Mouse (Mus musculus) stomach, postnatal 0 days (tissue): ENCODE data around the gene Git1. TPM values are rescaled to one million over a fixed set of nuclear protein-coding genes. Genes with fewer than 3 reads are reported as not detected.

ENCODE experiments used
- ATAC-seq: fragments of 200-750 bp; cut with Nextera tagmentation; 2 replicates; pipeline ENCODE4 v1.8.0; 2017; ENCODE audit not compliant: low FRiP score, low TSS enrichment
- DNase-seq: peaks from one replicate; pipeline ENCODE4 v3.0.0-alpha.2; 2016; ENCODE audit warnings: low spot score
- H3K27ac ChIP-seq: fragments of 300-500 bp; sonication (generic); replicated peaks from 2 replicates; pipeline ENCODE4 v1.5.1; 2014; ENCODE audit warnings: mild to moderate bottlenecking, control low read depth
- H3K27me3 ChIP-seq: fragments of 300-500 bp; sonication (generic); 2 replicates; pipeline ENCODE4 v1.6.1; 2014; ENCODE audit warnings: low read length; ENCODE audit not compliant: control insufficient read depth, insufficient read depth
- H3K36me3 ChIP-seq: fragments of 300-500 bp; sonication (generic); 2 replicates; pipeline ENCODE4 v1.6.1; 2014; ENCODE audit warnings: low read length, mixed read lengths; ENCODE audit not compliant: control insufficient read depth, insufficient read depth
- H3K4me1 ChIP-seq: fragments of 300-500 bp; sonication (generic); replicated peaks from 2 replicates; pipeline ENCODE4 v1.6.1; 2014; ENCODE audit warnings: antibody characterized with exemption; ENCODE audit not compliant: control insufficient read depth, insufficient read depth
- H3K4me2 ChIP-seq: fragments of 300-500 bp; sonication (generic); replicated peaks from 2 replicates; pipeline ENCODE4 v1.6.1; 2014; ENCODE audit warnings: low read depth, mild to moderate bottlenecking, control low read depth, moderate library complexity
- H3K4me3 ChIP-seq: fragments of 300-500 bp; sonication (generic); 2 replicates; pipeline ENCODE4 v1.5.1; 2014; ENCODE audit warnings: low read depth, low read length, control low read depth
- H3K9ac ChIP-seq: fragments of 300-500 bp; sonication (generic); 2 replicates; pipeline ENCODE4 v1.6.1; 2014; ENCODE audit warnings: mild to moderate bottlenecking, low read length, control low read depth, mixed read lengths
- H3K9me3 ChIP-seq: fragments of 300-500 bp; sonication (generic); 2 replicates; pipeline ENCODE4 v1.6.1; 2016; ENCODE audit warnings: low read length; ENCODE audit not compliant: control insufficient read depth
- CTCF ChIP-seq: IDR thresholded peaks from 2 replicates; pipeline ENCODE4 v1.5.1; 2016; ENCODE audit warnings: antibody characterized with exemption, low read depth, mild to moderate bottlenecking, moderate library complexity
- EP300 ChIP-seq: optimal IDR thresholded peaks from 2 replicates; pipeline ENCODE3; 2016; ENCODE audit warnings: antibody characterized with exemption
- WGBS: fragments of 180-500 bp; shearing (Covaris S2); extraction: QIAGEN DNeasy Blood & Tissue Kit; methylation state at CpG from one replicate; pipeline ENCODE4 v1.1.7; 2014; 5-methylcytosine and 5-hydroxymethylcytosine counted together
- polyA plus RNA-seq: library from polyadenylated mRNA; unstranded; fragments of >200 nt; fragmentation: Nextera tagmentation; extraction: Ambion mirVana; gene quantifications from 2 replicates; pipeline ENCODE4 v1.2.1, GENCODE M21; 2015

Gene Git1
- polyA plus RNA-seq, 1 experiment from 2014 or later: 5.9 TPM

DNA sequence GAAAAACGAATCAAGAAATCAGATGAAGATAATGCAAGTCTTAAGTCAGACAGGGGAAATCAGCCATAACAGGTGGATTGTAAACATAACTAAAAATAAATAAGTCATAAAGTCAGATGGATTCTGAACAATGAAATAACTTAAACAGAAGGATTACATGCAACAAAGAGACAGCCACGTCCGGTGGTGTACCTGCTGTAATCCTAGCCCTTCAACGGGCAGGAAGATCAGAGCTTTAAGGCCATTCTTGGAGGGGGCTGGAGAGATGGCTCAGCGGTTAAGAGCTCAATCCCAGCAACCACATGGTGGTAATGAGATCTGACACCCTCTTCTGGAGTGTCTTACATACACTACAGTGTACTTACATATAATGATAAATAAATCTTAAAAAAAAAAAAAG is 18.0 kb downstream of the Git1 start:
- H3K36me3 ChIP-seq: peaks cover 8% of the 10 kb centered on the region; the same call in 1 of the 2 replicates
- DNase-seq (peak; percentile 10), ATAC-seq (no peak)
- H3K4me1 ChIP-seq: peaks cover 7% of the 10 kb centered on the region; the same call in 1 of the 2 replicates
- H3K9ac ChIP-seq: no peak overlapping the region
- no peak overlapping the region for H3K4me2 ChIP-seq
- H3K27me3 ChIP-seq: no peaks in the 10 kb centered on the region
- TF ChIP-seq CTCF (no peak), EP300 (no peak)
- H3K27ac ChIP-seq: no peak overlapping the region
- no peaks in the 10 kb centered on the region for H3K9me3 ChIP-seq
- no peak overlapping the region for H3K4me3 ChIP-seq
- WGBS: 64% methylated on average over 5 of the region's 5 CpGs

DNA sequence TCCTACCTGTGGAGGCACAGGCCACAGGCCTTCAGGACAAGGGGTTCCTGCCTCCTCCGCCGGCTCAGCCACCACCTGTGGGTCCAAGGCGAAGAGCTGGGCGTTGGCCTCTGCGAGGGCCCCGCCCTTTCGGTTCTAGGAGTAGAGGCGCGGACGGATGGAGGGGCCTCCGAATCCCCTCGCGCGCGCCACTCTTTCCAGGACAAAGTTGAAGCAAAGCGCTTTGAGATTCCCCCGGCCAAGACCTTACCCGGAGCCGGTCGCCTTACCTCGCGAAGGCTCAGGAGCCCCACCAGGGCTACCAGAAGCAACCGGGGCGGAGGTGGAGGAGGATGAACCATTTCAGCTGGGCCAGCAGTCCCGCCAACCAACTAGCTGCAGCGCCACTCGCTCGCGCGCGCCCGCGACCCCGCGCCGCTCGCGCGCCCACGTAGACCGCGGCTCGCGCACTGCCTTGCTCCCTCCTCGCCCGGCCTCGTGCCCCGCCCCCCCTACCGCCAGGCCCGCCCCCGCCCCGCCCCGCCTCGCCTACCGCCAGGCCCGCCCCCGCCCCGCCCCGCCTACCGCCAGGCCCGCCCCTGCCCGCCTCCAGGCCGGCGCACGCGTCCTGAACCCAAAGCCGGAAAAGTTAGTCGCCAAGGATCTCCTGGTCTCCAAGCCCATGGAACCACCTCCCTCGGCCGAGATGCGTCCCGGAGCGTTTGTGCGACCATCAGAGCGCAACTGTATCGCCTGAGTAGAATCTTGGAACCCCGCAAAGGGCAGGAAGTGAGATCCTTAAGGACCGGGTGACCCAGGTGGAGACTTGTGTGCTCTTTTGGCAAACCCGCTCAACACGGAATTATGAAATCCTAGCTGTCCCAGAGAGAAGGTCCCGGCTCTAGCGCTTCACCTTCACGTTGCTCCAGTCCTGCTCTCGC is 19.8 kb downstream of the Git1 start:
- peak overlapping the region; percentile 73 for H3K9ac ChIP-seq
- H3K4me3 ChIP-seq: peak overlapping the region; percentile 68
- ATAC-seq (peak; percentile 78), DNase-seq (peak; percentile 94)
- peak overlapping the region; percentile 71 for H3K27ac ChIP-seq
- H3K4me1 ChIP-seq: peaks cover 7% of the 10 kb centered on the region; the same call in 1 of the 2 replicates
- peak overlapping the region; percentile 96 for H3K4me2 ChIP-seq
- 1% methylated on average over 71 of the region's 84 CpGs for WGBS
- H3K36me3 ChIP-seq: no peaks in the 10 kb centered on the region
- TF ChIP-seq CTCF (no peak), EP300 (no peak)
- H3K9me3 ChIP-seq: no peaks in the 10 kb centered on the region
- H3K27me3 ChIP-seq: no peaks in the 10 kb centered on the region

DNA sequence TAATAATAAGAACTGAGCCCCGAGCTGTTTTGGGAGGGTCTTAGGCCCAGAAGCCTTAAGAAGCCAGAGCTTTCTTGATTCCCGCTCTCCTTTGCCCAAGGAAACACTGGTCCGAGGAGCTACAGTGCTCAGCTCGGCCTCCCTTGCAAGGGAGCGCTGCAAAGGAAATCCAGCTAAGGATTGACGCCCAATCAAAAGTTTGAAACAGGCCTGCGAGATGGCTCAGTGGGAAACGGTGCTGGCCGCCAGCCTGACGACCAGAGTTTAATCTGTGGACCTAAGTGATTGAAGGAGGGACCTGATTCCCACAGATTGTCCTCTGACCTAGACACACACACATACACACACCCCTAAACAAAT is 20.4 kb downstream of the Git1 start:
- TF ChIP-seq CTCF: no peak
- no peak for TF ChIP-seq EP300
- H3K4me3 ChIP-seq: peak overlapping the region; percentile 68
- no peaks in the 10 kb centered on the region for H3K9me3 ChIP-seq
- H3K4me2 ChIP-seq: peak overlapping the region; percentile 96
- peak overlapping the region; percentile 56; the same call in 1 of the 2 replicates for H3K27ac ChIP-seq
- no peak for ATAC-seq
- H3K9ac ChIP-seq: peak overlapping the region; percentile 57; the same call in 1 of the 2 replicates
- H3K36me3 ChIP-seq: no peaks in the 10 kb centered on the region
- H3K27me3 ChIP-seq: no peaks in the 10 kb centered on the region
- H3K4me1 ChIP-seq: 0 out of 2 replicates have a peak, but pooled peaks cover 5% of the 10 kb centered on the region
- 20% methylated on average over 10 of the region's 10 CpGs for WGBS
- no peak for DNase-seq

DNA sequence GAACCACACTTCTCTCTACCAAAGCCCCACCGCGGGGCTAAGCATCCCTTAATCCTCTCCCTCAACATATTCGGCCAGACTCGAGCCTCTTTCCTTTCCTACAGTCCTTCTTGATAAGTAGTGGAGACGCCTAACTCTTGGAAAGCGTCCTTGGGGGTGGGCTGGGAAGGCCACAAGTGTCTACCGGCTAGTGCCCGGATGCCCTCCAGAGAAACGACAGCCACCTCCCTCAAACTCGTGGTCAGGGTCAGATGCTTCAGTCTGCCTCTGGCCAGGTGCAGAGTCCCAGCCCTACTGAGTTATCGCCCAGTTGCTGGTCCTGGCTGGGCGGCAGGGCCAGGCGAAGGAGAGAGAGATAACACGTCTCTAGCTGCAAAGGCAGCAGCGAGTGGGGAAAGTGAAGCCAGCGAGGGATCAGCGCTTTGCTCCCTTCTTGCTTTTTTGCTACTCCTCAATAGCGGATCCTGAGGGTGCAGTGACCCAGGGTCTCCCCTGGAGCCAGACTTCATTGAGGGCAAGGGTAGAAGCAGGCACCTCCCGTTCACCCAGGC is 21.0 kb downstream of the Git1 start:
- Histone ChIP-seq H3K27ac (peak overlapping the region; percentile 18; the same call in 1 of the 2 replicates), H3K4me1 (0 out of 2 replicates have a peak, but pooled peaks cover 5% of the 10 kb centered on the region), H3K27me3 (no peaks in the 10 kb centered on the region), H3K4me2 (peak overlapping the region; percentile 96), H3K9me3 (no peaks in the 10 kb centered on the region), H3K36me3 (no peaks in the 10 kb centered on the region), H3K9ac (peak overlapping the region; percentile 58), H3K4me3 (peak overlapping the region; percentile 44)
- TF ChIP-seq CTCF: no peak
- DNase-seq (peak; percentile 42), ATAC-seq (no peak)
- 24% methylated on average over 19 of the region's 19 CpGs for WGBS

DNA sequence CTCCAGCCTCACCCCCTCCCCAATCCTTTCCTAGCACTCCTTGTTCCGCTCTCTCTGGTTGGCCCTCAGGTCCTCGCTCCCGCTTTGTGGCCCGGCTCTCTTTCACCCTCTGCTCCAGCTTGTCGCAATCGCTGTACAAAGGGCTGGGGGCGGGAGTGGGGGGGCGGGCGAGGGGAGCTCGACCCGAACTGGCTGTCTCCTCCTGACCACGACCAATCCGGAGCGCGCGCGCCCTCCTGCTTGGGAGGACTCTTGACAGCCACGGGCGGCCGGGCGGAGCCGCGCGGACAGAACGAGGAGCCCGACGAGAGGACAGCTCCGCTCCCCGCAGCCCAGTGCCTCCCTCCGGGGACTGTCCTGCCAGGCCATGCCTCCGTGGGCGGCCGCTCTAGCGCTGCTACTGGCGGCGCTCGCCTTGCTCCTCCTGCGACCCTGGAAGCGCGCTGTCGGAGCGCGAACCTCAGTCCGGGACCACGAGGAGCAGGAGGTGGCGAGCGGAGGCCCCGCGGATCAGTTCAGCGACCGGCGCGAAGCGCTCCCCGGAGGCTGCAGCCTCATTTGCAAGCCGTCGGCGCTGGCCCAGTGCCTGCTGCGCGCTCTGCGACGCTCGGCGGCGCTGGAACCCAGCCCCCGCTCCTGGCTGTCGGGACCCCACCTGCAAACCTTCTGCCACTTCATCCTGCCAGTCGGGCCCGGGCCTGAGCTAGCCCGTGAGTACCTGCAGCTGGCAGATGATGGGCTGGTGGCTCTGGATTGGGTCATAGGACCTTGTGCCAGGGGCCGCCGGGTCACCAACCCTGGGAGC is 21.7 kb downstream of the Git1 start, which contains the start of gene Abhd15:
Gene Abhd15, plus strand, starts transcription at position 290 of the 805 bp plus-strand sequence.
- peak within 1 kb of the TSS; percentile 18; the same call in 1 of the 2 replicates for H3K27ac ChIP-seq
- under 1% methylated on average over 62 of the region's 72 CpGs for WGBS
- TF ChIP-seq EP300: no peak
- TF ChIP-seq CTCF: peak; percentile 30; the same call in 1 of the 2 replicates
- H3K36me3 ChIP-seq: no peaks in the 10 kb centered on the region
- peak; percentile 51 for ATAC-seq
- H3K9ac ChIP-seq: peak within 1 kb of the TSS; percentile 58
- peak within 1 kb of the TSS; percentile 96 for H3K4me2 ChIP-seq
- H3K4me1 ChIP-seq: 0 out of 2 replicates have a peak, but pooled peaks cover 5% of the 10 kb centered on the region
- peak; percentile 70 for DNase-seq
- H3K4me3 ChIP-seq: peak within 1 kb of the TSS; percentile 44
- no peaks in the 10 kb centered on the region for H3K9me3 ChIP-seq
- H3K27me3 ChIP-seq: no peaks in the 10 kb centered on the region
